Mouse (Mus musculus) small intestine, adult 2 months (tissue): ENCODE results near the gene Hist2h2aa1.

Experiments
- CTCF ChIP-seq: fragments of 200-500 bp; IDR thresholded peaks from 2 replicates; pipeline ENCODE4 v1.5.1; 2012; ENCODE audit warnings: low read depth, mild to moderate bottlenecking, control low read depth, inconsistent platforms, low read length, moderate library complexity, mixed read lengths; ENCODE audit not compliant: insufficient replicate concordance, insufficient read length; ENCODE audit errors: extremely low read depth
- POLR2A ChIP-seq: fragments of 200-500 bp; IDR thresholded peaks from 2 replicates; pipeline ENCODE4 v1.6.1; 2012; ENCODE audit warnings: low read depth, mild to moderate bottlenecking, control low read depth, inconsistent platforms, low read length, moderate library complexity

- TF ChIP-seq CTCF: no peak
- no peak for TF ChIP-seq POLR2A
Measured at GRCm38 (mm10) chr3:96249034-96249345, 3.7 kb downstream of the Hist2h2aa1 start.
